Mouse (Mus musculus) embryonic fibroblast, embryonic 13.5 days (primary cell): ENCODE measurements at regions not wholly inside any gene's neighbourhood (a gene's known extent, or its start where the extent isn't known, plus 50 kb on each side); places are given as distances from the start of the nearest gene placed in this dataset.

Experiments used
- CTCF ChIP-seq: IDR thresholded peaks from 2 replicates; pipeline ENCODE4 v1.5.1; 2011; ENCODE audit warnings: mild to moderate bottlenecking, control low read depth, low read length, moderate library complexity, borderline replicate concordance; ENCODE audit not compliant: insufficient read depth
- POLR2A ChIP-seq: IDR thresholded peaks from 2 replicates; pipeline ENCODE4 v1.6.1; 2011; ENCODE audit warnings: low read depth, mild to moderate bottlenecking, control low read depth, low read length, moderate library complexity

DNA sequence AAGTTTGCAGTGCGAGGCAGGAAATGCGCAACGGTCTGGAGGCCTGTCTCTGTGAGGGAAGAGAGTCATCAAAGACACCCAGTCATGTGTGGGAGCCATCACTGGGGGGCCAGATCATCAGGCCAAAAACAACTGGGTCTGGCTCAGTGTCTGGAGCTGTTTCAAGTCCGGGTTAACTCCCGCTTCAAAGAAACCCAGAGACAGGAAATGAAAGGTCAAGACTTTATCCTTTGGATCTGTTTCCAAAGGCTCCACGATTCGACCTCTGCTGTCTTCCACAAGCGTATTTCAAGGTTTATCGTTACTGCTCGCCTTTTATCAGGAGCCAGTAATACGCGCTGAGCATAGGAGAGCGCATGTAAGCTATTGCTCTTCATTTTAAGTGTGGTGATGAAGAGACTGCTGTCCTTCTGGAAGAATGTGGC lies 325.7 kb downstream of the Adamts20 start:
- TF ChIP-seq CTCF, result no peak
- TF ChIP-seq POLR2A, result no peak
